Mouse (Mus musculus) liver, adult 2 months (tissue): ENCODE results near the gene Taar6.

Experiments used
- CTCF ChIP-seq: fragments of 200-500 bp; IDR thresholded peaks from 2 replicates; pipeline ENCODE4 v1.5.1; 2011; ENCODE audit warnings: low read depth, low read length, control low read depth
- POLR2A ChIP-seq: fragments of 200-500 bp; IDR thresholded peaks from 2 replicates; pipeline ENCODE4 v1.6.1; 2011; ENCODE audit warnings: low read length, control low read depth; ENCODE audit not compliant: insufficient read depth; ENCODE audit errors: extremely low read depth

GRCm38 (mm10) chr10:24006442-24006841 lies 21.0 kb upstream of the Taar6 start:
- TF ChIP-seq CTCF (no peak), POLR2A (no peak)
